Mouse (Mus musculus) heart, embryonic 13.5 days (tissue): ENCODE results near the gene Aldh1a2. TPM values are rescaled to one million over a fixed set of nuclear protein-coding genes. Genes with fewer than 3 reads are reported as not detected.

ENCODE experiments used
- ATAC-seq: fragments of 200-750 bp; cut with Nextera tagmentation; 2 replicates; pipeline ENCODE4 v1.8.0; 2017; ENCODE audit warnings: moderate TSS enrichment; ENCODE audit not compliant: insufficient number of reproducible peaks, low FRiP score, low TSS enrichment; ENCODE audit errors: extremely low read depth
- H3K27ac ChIP-seq: fragments of 300-500 bp; sonication (generic); replicated peaks from 2 replicates; pipeline ENCODE4 v1.5.1; 2015; ENCODE audit warnings: moderate library complexity, mild to moderate bottlenecking, inconsistent platforms
- H3K27me3 ChIP-seq: fragments of 300-500 bp; sonication (generic); replicated peaks from 2 replicates; pipeline ENCODE4 v1.6.1; 2015; ENCODE audit warnings: mild to moderate bottlenecking, inconsistent platforms
- H3K36me3 ChIP-seq: fragments of 300-500 bp; sonication (generic); 2 replicates; pipeline ENCODE4 v1.6.1; 2015; ENCODE audit warnings: mild to moderate bottlenecking, inconsistent platforms
- H3K4me1 ChIP-seq: fragments of 300-500 bp; sonication (generic); 2 replicates; pipeline ENCODE4 v1.6.1; 2015; ENCODE audit warnings: inconsistent platforms
- H3K4me2 ChIP-seq: fragments of 300-500 bp; sonication (generic); 2 replicates; pipeline ENCODE4 v1.6.1; 2015; ENCODE audit warnings: inconsistent platforms, mild to moderate bottlenecking, moderate library complexity
- H3K4me3 ChIP-seq: fragments of 300-500 bp; sonication (generic); 2 replicates; pipeline ENCODE4 v1.5.1; 2015; ENCODE audit warnings: moderate library complexity, mild to moderate bottlenecking, inconsistent platforms
- H3K9ac ChIP-seq: fragments of 300-500 bp; sonication (generic); 2 replicates; pipeline ENCODE4 v1.6.1; 2015; ENCODE audit warnings: inconsistent platforms, mild to moderate bottlenecking, moderate library complexity
- H3K9me3 ChIP-seq: fragments of 300-500 bp; sonication (generic); 2 replicates; pipeline ENCODE4 v1.6.1; 2016; ENCODE audit warnings: inconsistent platforms
- WGBS: fragments of 180-500 bp; shearing (Covaris S2); methylation state at CpG from one replicate; pipeline ENCODE4 v1.1.7; 2015; ENCODE audit warnings: mixed read lengths; 5-methylcytosine and 5-hydroxymethylcytosine counted together
- polyA plus RNA-seq: library from polyadenylated mRNA; unstranded; fragments of >200 nt; fragmentation: Nextera tagmentation; extraction: Ambion mirVana; gene quantifications from 2 replicates; pipeline ENCODE4 v1.2.1, GENCODE M21; 2015

Aldh1a2 gene
- polyA plus RNA-seq, 1 experiment from 2014 or later: 44.9 TPM

GRCm38 (mm10) chr9:71269711-71270110 lies 54.1 kb downstream of the Aldh1a2 start:
- no peak for ATAC-seq
- 68% methylated on average over 5 of the region's 5 CpGs for WGBS
- H3K27me3 ChIP-seq: no peaks in the 10 kb centered on the region
- no peak overlapping the region for H3K4me2 ChIP-seq
- no peak overlapping the region for H3K27ac ChIP-seq
- no peak overlapping the region for H3K4me3 ChIP-seq
- no peak overlapping the region for H3K9ac ChIP-seq
- H3K4me1 ChIP-seq: no peaks in the 10 kb centered on the region
- H3K36me3 ChIP-seq: no peaks in the 10 kb centered on the region
- peaks cover 5% of the 10 kb centered on the region for H3K9me3 ChIP-seq

- no peaks in the 10 kb centered on the region for H3K4me1 ChIP-seq
- 82% methylated on average over 3 of the region's 3 CpGs for WGBS
- H3K27ac ChIP-seq: no peak overlapping the region
- no peak overlapping the region for H3K9ac ChIP-seq
- H3K4me2 ChIP-seq: no peak overlapping the region
- H3K27me3 ChIP-seq: no peaks in the 10 kb centered on the region
- peaks cover 5% of the 10 kb centered on the region for H3K9me3 ChIP-seq
- no peak overlapping the region for H3K4me3 ChIP-seq
- ATAC-seq: no peak
- H3K36me3 ChIP-seq: no peaks in the 10 kb centered on the region
Observed at GRCm38 (mm10) chr9:71270205-71270604, 54.6 kb downstream of the Aldh1a2 start.

- 0 out of 2 replicates have a peak, but pooled peaks cover 3% of the 10 kb centered on the region for H3K4me1 ChIP-seq
- H3K4me2 ChIP-seq: no peak overlapping the region
- H3K9ac ChIP-seq: no peak overlapping the region
- H3K27me3 ChIP-seq: 0 out of 2 replicates have a peak, but pooled peaks cover 11% of the 10 kb centered on the region
- peaks cover 5% of the 10 kb centered on the region for H3K9me3 ChIP-seq
- no peak for ATAC-seq
- H3K36me3 ChIP-seq: no peaks in the 10 kb centered on the region
- H3K27ac ChIP-seq: no peak overlapping the region
- 50% methylated on average over 14 of the region's 14 CpGs for WGBS
- H3K4me3 ChIP-seq: no peak overlapping the region
Observed at GRCm38 (mm10) chr9:71276149-71276721, 60.6 kb downstream of the Aldh1a2 start.

- 77% methylated on average over 4 of the region's 4 CpGs for whole genome bisulfite sequencing
- Histone ChIP-seq H3K4me2 (no peak overlapping the region), H3K4me3 (no peak overlapping the region), H3K9ac (no peak overlapping the region), H3K36me3 (no peaks in the 10 kb centered on the region), H3K27me3 (0 out of 2 replicates have a peak, but pooled peaks cover 11% of the 10 kb centered on the region), H3K9me3 (no peaks in the 10 kb centered on the region), H3K4me1 (0 out of 2 replicates have a peak, but pooled peaks cover 3% of the 10 kb centered on the region), H3K27ac (no peak overlapping the region)
- no peak for ATAC-seq
Observed at GRCm38 (mm10) chr9:71278741-71279140, 63.2 kb downstream of the Aldh1a2 start.

- Histone ChIP-seq H3K4me2 (no peak overlapping the region), H3K9me3 (no peaks in the 10 kb centered on the region), H3K9ac (no peak overlapping the region), H3K36me3 (no peaks in the 10 kb centered on the region), H3K27ac (no peak overlapping the region), H3K4me1 (no peaks in the 10 kb centered on the region), H3K27me3 (peaks cover 12% of the 10 kb centered on the region; the same call in 1 of the 2 replicates), H3K4me3 (no peak overlapping the region)
- WGBS: 83% methylated on average over 7 of the region's 7 CpGs
- ATAC-seq: no peak
Observed at GRCm38 (mm10) chr9:71283156-71283555, 67.6 kb downstream of the Aldh1a2 start.

GRCm38 (mm10) chr9:71285231-71285630 lies 69.6 kb downstream of the Aldh1a2 start:
- Histone ChIP-seq H3K9ac (no peak overlapping the region), H3K4me2 (no peak overlapping the region), H3K9me3 (no peaks in the 10 kb centered on the region), H3K4me3 (no peak overlapping the region), H3K27me3 (peaks cover 4% of the 10 kb centered on the region; the same call in 1 of the 2 replicates), H3K36me3 (no peaks in the 10 kb centered on the region), H3K27ac (no peak overlapping the region), H3K4me1 (no peaks in the 10 kb centered on the region)
- 85% methylated on average over 3 of the region's 3 CpGs for WGBS
- no peak for ATAC-seq

GRCm38 (mm10) chr9:71286420-71286819 lies 70.8 kb downstream of the Aldh1a2 start:
- H3K4me2 ChIP-seq: no peak overlapping the region
- no peaks in the 10 kb centered on the region for H3K9me3 ChIP-seq
- no peak overlapping the region for H3K9ac ChIP-seq
- no peaks in the 10 kb centered on the region for H3K36me3 ChIP-seq
- WGBS: 79% methylated on average over 9 of the region's 9 CpGs
- ATAC-seq: no peak
- H3K27me3 ChIP-seq: peaks cover 10% of the 10 kb centered on the region; the same call in 1 of the 2 replicates
- no peak overlapping the region for H3K4me3 ChIP-seq
- no peaks in the 10 kb centered on the region for H3K4me1 ChIP-seq
- H3K27ac ChIP-seq: no peak overlapping the region

GRCm38 (mm10) chr9:71288738-71289137 lies 73.1 kb downstream of the Aldh1a2 start:
- H3K36me3 ChIP-seq: no peaks in the 10 kb centered on the region
- H3K4me2 ChIP-seq: no peak overlapping the region
- H3K27me3 ChIP-seq: peaks cover 10% of the 10 kb centered on the region; the same call in 1 of the 2 replicates
- no peaks in the 10 kb centered on the region for H3K4me1 ChIP-seq
- H3K9me3 ChIP-seq: no peaks in the 10 kb centered on the region
- no peak overlapping the region for H3K4me3 ChIP-seq
- ATAC-seq: no peak
- H3K27ac ChIP-seq: no peak overlapping the region
- no peak overlapping the region for H3K9ac ChIP-seq
- WGBS: 67% methylated on average over 6 of the region's 6 CpGs

- no peak overlapping the region for H3K4me3 ChIP-seq
- 75% methylated on average over 3 of the region's 3 CpGs for WGBS
- H3K9me3 ChIP-seq: no peaks in the 10 kb centered on the region
- ATAC-seq: no peak
- no peak overlapping the region for H3K27ac ChIP-seq
- no peaks in the 10 kb centered on the region for H3K36me3 ChIP-seq
- peaks cover 10% of the 10 kb centered on the region; the same call in 1 of the 2 replicates for H3K27me3 ChIP-seq
- H3K4me1 ChIP-seq: no peaks in the 10 kb centered on the region
- no peak overlapping the region for H3K9ac ChIP-seq
- H3K4me2 ChIP-seq: no peak overlapping the region
Observed at GRCm38 (mm10) chr9:71289810-71290209, 74.2 kb downstream of the Aldh1a2 start.

- WGBS: 54% methylated on average over 1 of the region's 1 CpGs
- H3K4me2 ChIP-seq: no peak overlapping the region
- H3K27ac ChIP-seq: no peak overlapping the region
- peaks cover 10% of the 10 kb centered on the region; the same call in 1 of the 2 replicates for H3K27me3 ChIP-seq
- H3K4me3 ChIP-seq: no peak overlapping the region
- H3K9me3 ChIP-seq: no peaks in the 10 kb centered on the region
- H3K36me3 ChIP-seq: no peaks in the 10 kb centered on the region
- H3K4me1 ChIP-seq: peaks cover 4% of the 10 kb centered on the region; the same call in 1 of the 2 replicates
- no peak overlapping the region for H3K9ac ChIP-seq
- ATAC-seq: no peak
Observed at GRCm38 (mm10) chr9:71290730-71291129, 75.1 kb downstream of the Aldh1a2 start.

- no peak for ATAC-seq
- H3K9me3 ChIP-seq: no peaks in the 10 kb centered on the region
- no peak overlapping the region for H3K4me3 ChIP-seq
- no peak overlapping the region for H3K9ac ChIP-seq
- H3K27ac ChIP-seq: no peak overlapping the region
- H3K27me3 ChIP-seq: peaks cover 10% of the 10 kb centered on the region; the same call in 1 of the 2 replicates
- no peak overlapping the region for H3K4me2 ChIP-seq
- H3K36me3 ChIP-seq: no peaks in the 10 kb centered on the region
- 55% methylated on average over 8 of the region's 8 CpGs for WGBS
- H3K4me1 ChIP-seq: peaks cover 8% of the 10 kb centered on the region; the same call in 1 of the 2 replicates
Observed at GRCm38 (mm10) chr9:71295501-71295900, 79.9 kb downstream of the Aldh1a2 start.

- Histone ChIP-seq H3K27me3 (0 out of 2 replicates have a peak, but pooled peaks cover 7% of the 10 kb centered on the region), H3K4me2 (no peak overlapping the region), H3K27ac (no peak overlapping the region), H3K9me3 (no peaks in the 10 kb centered on the region), H3K4me1 (peaks cover 3% of the 10 kb centered on the region), H3K9ac (no peak overlapping the region), H3K4me3 (no peak overlapping the region), H3K36me3 (no peaks in the 10 kb centered on the region)
- ATAC-seq: no peak
- WGBS: 40% methylated on average over 2 of the region's 2 CpGs
Observed at GRCm38 (mm10) chr9:71303594-71303993, 88.0 kb downstream of the Aldh1a2 start.
